Mouse (Mus musculus) limb, embryonic 14.5 days (tissue): ENCODE measurements at regions not wholly inside any gene's neighbourhood (a gene's known extent, or its start where the extent isn't known, plus 50 kb on each side); places are given as distances from the start of the nearest gene placed in this dataset.

ENCODE experiments used
- ATAC-seq: fragments of 200-750 bp; cut with Nextera tagmentation; 2 replicates; pipeline ENCODE4 v1.8.0; 2017; ENCODE audit warnings: low read depth, moderate number of reproducible peaks, moderate TSS enrichment; ENCODE audit not compliant: low FRiP score
- DNase-seq: peaks from one replicate; pipeline ENCODE4 v3.0.0-alpha.2; 2015; ENCODE audit warnings: low spot score
- H3K27ac ChIP-seq: fragments of 300-500 bp; sonication (generic); replicated peaks from 2 replicates; pipeline ENCODE4 v1.5.1; 2014; ENCODE audit warnings: low read depth, mild to moderate bottlenecking, low read length, moderate library complexity, mixed read lengths
- H3K27me3 ChIP-seq: fragments of 300-500 bp; sonication (generic); 2 replicates; pipeline ENCODE4 v1.6.1; 2014; ENCODE audit warnings: low read length, mixed read lengths; ENCODE audit not compliant: control insufficient read depth, insufficient read depth
- H3K36me3 ChIP-seq: fragments of 300-500 bp; sonication (generic); 2 replicates; pipeline ENCODE4 v1.6.1; 2014; ENCODE audit warnings: mild to moderate bottlenecking, low read length, moderate library complexity, mixed read lengths; ENCODE audit not compliant: control insufficient read depth, insufficient read depth
- H3K4me1 ChIP-seq: fragments of 300-500 bp; sonication (generic); 2 replicates; pipeline ENCODE4 v1.6.1; 2014; ENCODE audit warnings: antibody characterized with exemption, low read length, mixed read lengths; ENCODE audit not compliant: control insufficient read depth, insufficient read depth
- H3K4me2 ChIP-seq: fragments of 300-500 bp; sonication (generic); replicated peaks from 2 replicates; pipeline ENCODE4 v1.6.1; 2014; ENCODE audit warnings: low read depth, mild to moderate bottlenecking, low read length, moderate library complexity; ENCODE audit not compliant: severe bottlenecking
- H3K4me3 ChIP-seq: fragments of 300-500 bp; sonication (generic); replicated peaks from 2 replicates; pipeline ENCODE4 v1.5.1; 2014; ENCODE audit warnings: low read length
- H3K9ac ChIP-seq: fragments of 300-500 bp; sonication (generic); 2 replicates; pipeline ENCODE4 v1.6.1; 2014; ENCODE audit warnings: mild to moderate bottlenecking, low read depth, low read length, moderate library complexity; ENCODE audit not compliant: severe bottlenecking
- H3K9me3 ChIP-seq: fragments of 300-500 bp; sonication (generic); 2 replicates; pipeline ENCODE4 v1.6.1; 2016; ENCODE audit warnings: low read length; ENCODE audit not compliant: control insufficient read depth
- POLR2A ChIP-seq: fragments of 200-500 bp; IDR thresholded peaks from 2 replicates; pipeline ENCODE4 v1.8.0; 2012; ENCODE audit warnings: inconsistent platforms, mild to moderate bottlenecking, moderate library complexity, borderline replicate concordance; ENCODE audit not compliant: insufficient read depth, insufficient read length; ENCODE audit errors: extremely low read depth
- WGBS: fragments of 180-500 bp; shearing (Covaris S2); extraction: QIAGEN DNeasy Blood & Tissue Kit; methylation state at CpG from one replicate; pipeline ENCODE4 v1.1.7; 2014; 5-methylcytosine and 5-hydroxymethylcytosine counted together

GRCm38 (mm10) chr14:80269179-80269951 lies 285.5 kb downstream of the Olfm4 start:
- Histone ChIP-seq H3K4me3 (no peak overlapping the region), H3K36me3 (no peaks in the 10 kb centered on the region), H3K27me3 (no peaks in the 10 kb centered on the region), H3K9ac (no peak overlapping the region), H3K4me2 (no peak overlapping the region), H3K4me1 (peaks cover 5% of the 10 kb centered on the region; the same call in 1 of the 2 replicates), H3K27ac (no peak overlapping the region), H3K9me3 (no peaks in the 10 kb centered on the region)
- WGBS = 47% methylated on average over 7 of the region's 7 CpGs
- ATAC-seq (peak; percentile 62; the same call in 1 of the 2 replicates), DNase-seq (peak; percentile 88)
- no peak for TF ChIP-seq POLR2A

- no peak overlapping the region for H3K9ac ChIP-seq
- 80% methylated on average over 13 of the region's 13 CpGs for WGBS
- H3K27me3 ChIP-seq = no peaks in the 10 kb centered on the region
Measured at GRCm38 (mm10) chr14:80270063-80270462, 286.2 kb downstream of the Olfm4 start.

GRCm38 (mm10) chr14:80280188-80280587 lies 296.3 kb downstream of the Olfm4 start:
- no peaks in the 10 kb centered on the region for H3K27me3 ChIP-seq
- DNase-seq (no peak), ATAC-seq (no peak)
- H3K9me3 ChIP-seq = no peaks in the 10 kb centered on the region
- TF ChIP-seq POLR2A = no peak
- H3K4me2 ChIP-seq = no peak overlapping the region
- H3K4me1 ChIP-seq = no peaks in the 10 kb centered on the region
- WGBS = 65% methylated on average over 4 of the region's 4 CpGs
- H3K9ac ChIP-seq = no peak overlapping the region
- no peak overlapping the region for H3K4me3 ChIP-seq
- no peak overlapping the region for H3K27ac ChIP-seq
- no peaks in the 10 kb centered on the region for H3K36me3 ChIP-seq

More at GRCm38 (mm10) chr14:80270063-80270462, 286.2 kb downstream of the Olfm4 start:
- no peaks in the 10 kb centered on the region for H3K36me3 ChIP-seq
- no peak for TF ChIP-seq POLR2A
- no peak for DNase-seq
- no peak for ATAC-seq
- H3K4me3 ChIP-seq = no peak overlapping the region
- H3K4me1 ChIP-seq = peaks cover 5% of the 10 kb centered on the region; the same call in 1 of the 2 replicates
- no peak overlapping the region for H3K4me2 ChIP-seq
- H3K27ac ChIP-seq = no peak overlapping the region
- H3K9me3 ChIP-seq = no peaks in the 10 kb centered on the region

GRCm38 (mm10) chr14:80283726-80284125 lies 299.8 kb downstream of the Olfm4 start:
- Histone ChIP-seq H3K27ac (no peak overlapping the region), H3K4me1 (no peaks in the 10 kb centered on the region), H3K4me3 (no peak overlapping the region), H3K9me3 (no peaks in the 10 kb centered on the region), H3K4me2 (no peak overlapping the region), H3K27me3 (no peaks in the 10 kb centered on the region), H3K36me3 (no peaks in the 10 kb centered on the region), H3K9ac (no peak overlapping the region)
- no peak for TF ChIP-seq POLR2A
- ATAC-seq = no peak
- WGBS = 71% methylated on average over 2 of the region's 2 CpGs
- no peak for DNase-seq

GRCm38 (mm10) chr14:80291360-80291759 lies 307.5 kb downstream of the Olfm4 start:
- 80% methylated on average over 4 of the region's 4 CpGs for WGBS
- H3K27ac ChIP-seq = no peak overlapping the region
- no peaks in the 10 kb centered on the region for H3K36me3 ChIP-seq
- H3K4me2 ChIP-seq = no peak overlapping the region
- H3K27me3 ChIP-seq = no peaks in the 10 kb centered on the region
- no peak for TF ChIP-seq POLR2A
- no peak for ATAC-seq
- no peaks in the 10 kb centered on the region for H3K4me1 ChIP-seq
- no peak overlapping the region for H3K4me3 ChIP-seq
- DNase-seq = no peak
- H3K9me3 ChIP-seq = no peaks in the 10 kb centered on the region
- H3K9ac ChIP-seq = no peak overlapping the region
